Mouse (Mus musculus) erythroblast, embryonic 14.5 days (primary cell): ENCODE measurements around the gene St3gal3. TPM values are rescaled to one million over a fixed set of nuclear protein-coding genes. Genes with fewer than 3 reads are reported as not detected.

Experiments
- H3K27me3 ChIP-seq: 2 replicates; pipeline ENCODE4 v1.6.1; 2012; ENCODE audit warnings: inconsistent platforms; ENCODE audit not compliant: control insufficient read depth
- H3K36me3 ChIP-seq: 2 replicates; pipeline ENCODE4 v1.6.1; 2012; ENCODE audit warnings: mild to moderate bottlenecking, inconsistent platforms; ENCODE audit not compliant: control insufficient read depth
- H3K4me1 ChIP-seq: 2 replicates; pipeline ENCODE4 v1.6.1; 2012; ENCODE audit warnings: inconsistent platforms; ENCODE audit not compliant: control insufficient read depth
- H3K4me3 ChIP-seq: replicated peaks from 2 replicates; pipeline ENCODE3; 2012; ENCODE audit warnings: moderate library complexity, mild to moderate bottlenecking, inconsistent platforms
- H3K9me3 ChIP-seq: 2 replicates; pipeline ENCODE4 v1.6.1; 2012; ENCODE audit warnings: low read length, inconsistent platforms, mixed read lengths; ENCODE audit not compliant: control insufficient read depth
- GATA1 ChIP-seq: IDR thresholded peaks from 2 replicates; pipeline ENCODE4 v1.6.1; 2012; ENCODE audit warnings: low read length, inconsistent platforms, mixed read lengths
- TAL1 ChIP-seq: IDR thresholded peaks from 3 replicates; pipeline ENCODE4 v1.6.1; 2012; ENCODE audit warnings: low read length, inconsistent platforms, mixed read lengths
- polyA plus RNA-seq: library from polyadenylated mRNA; stranded (reverse); fragments of >175 nt; gene quantifications from 2 replicates; pipeline ENCODE4 v1.2.3, GENCODE M21; 2012

Gene St3gal3
- polyA plus RNA-seq, 1 experiment: 0.85 TPM

DNA sequence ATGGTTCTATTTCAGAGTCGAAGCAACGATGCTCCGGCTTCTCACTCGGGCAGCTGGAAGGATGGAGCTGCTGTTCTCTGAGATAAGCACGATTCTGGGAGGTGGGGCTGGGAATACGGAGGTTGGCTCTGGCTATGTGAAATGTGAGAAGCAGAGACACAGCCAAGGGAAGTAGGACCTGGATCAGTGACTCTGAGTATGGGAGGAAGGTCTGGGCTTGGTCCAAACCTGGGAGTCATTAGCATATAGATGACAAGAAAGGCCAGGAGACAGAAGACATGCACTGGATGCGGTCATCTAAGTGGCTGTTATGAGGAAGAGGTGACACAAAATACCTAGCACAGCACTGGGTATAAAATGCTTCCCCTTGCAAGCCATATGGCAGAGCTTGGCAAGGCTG, 108.8 kb downstream of the St3gal3 start:
- no peaks in the 10 kb centered on the region for H3K36me3 ChIP-seq
- H3K4me3 ChIP-seq: no peak overlapping the region
- no peaks in the 10 kb centered on the region for H3K9me3 ChIP-seq
- TF ChIP-seq GATA1 (no peak), TAL1 (no peak)
- H3K4me1 ChIP-seq: peaks cover 7% of the 10 kb centered on the region
- H3K27me3 ChIP-seq: no peaks in the 10 kb centered on the region

DNA sequence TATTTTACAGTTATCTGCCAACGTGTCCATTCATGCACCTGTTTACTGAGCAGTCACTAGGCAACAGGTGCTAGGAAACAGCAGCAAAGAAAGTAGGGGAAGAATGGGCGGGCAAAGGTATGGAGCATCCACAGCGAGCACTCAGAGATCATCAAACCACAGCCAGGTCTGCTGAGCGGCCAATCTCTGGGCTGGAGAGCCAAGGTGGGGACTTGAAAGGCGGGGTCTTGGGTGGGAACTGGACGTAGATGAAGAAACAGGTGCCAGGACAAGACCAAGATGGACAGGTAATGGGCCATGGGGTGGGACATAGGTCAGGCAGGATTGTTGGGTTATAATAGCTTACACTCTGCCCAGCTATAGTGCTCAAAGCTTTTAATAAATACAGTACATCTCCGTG, 109.3 kb downstream of the St3gal3 start:
- H3K36me3 ChIP-seq: no peaks in the 10 kb centered on the region
- H3K4me1 ChIP-seq: peaks cover 7% of the 10 kb centered on the region
- H3K9me3 ChIP-seq: no peaks in the 10 kb centered on the region
- no peaks in the 10 kb centered on the region for H3K27me3 ChIP-seq
- H3K4me3 ChIP-seq: no peak overlapping the region
- TF ChIP-seq GATA1 (no peak), TAL1 (no peak)

DNA sequence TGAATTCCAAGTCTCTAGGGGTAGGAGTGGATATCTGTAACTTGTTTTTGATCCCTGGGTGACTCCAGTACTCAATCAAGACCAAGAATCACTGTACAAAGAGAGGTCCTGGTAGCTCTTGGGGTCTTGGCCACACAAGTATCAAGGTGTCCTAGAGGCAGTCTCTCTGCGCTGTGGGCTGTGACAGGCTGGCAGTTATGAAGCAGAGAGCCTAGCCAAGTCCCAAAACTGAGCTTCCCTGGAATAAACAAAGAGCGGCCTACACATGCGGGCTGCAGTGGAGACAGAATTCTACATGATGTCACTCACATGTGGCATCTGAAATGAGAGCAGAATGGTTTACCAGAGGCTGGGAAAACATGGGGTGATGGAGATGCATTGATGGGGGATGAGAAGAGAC, 111.9 kb downstream of the St3gal3 start:
- TF ChIP-seq GATA1: no peak
- TF ChIP-seq TAL1: no peak
- no peaks in the 10 kb centered on the region for H3K9me3 ChIP-seq
- H3K4me1 ChIP-seq: peaks cover 7% of the 10 kb centered on the region
- H3K36me3 ChIP-seq: no peaks in the 10 kb centered on the region
- H3K4me3 ChIP-seq: no peak overlapping the region
- no peaks in the 10 kb centered on the region for H3K27me3 ChIP-seq

DNA sequence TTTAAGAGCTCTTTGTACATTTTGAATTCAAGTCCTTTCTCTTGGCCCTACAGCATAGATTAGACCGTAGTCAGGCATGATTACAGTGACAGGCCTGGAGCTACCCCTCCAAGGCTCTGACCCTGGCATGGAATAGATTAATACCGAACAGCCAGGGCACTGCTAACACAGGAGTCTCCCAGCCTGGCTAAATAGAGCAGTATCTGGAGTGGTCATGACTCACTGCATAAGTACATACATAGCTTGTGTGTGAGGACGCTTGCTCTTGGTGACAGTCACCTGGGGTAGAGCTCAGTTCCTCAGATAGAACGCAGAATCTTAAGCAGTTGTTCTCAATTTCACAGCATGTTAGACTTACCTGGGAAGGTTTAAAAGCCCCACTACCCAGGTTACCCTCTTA, 112.3 kb downstream of the St3gal3 start:
- no peaks in the 10 kb centered on the region for H3K27me3 ChIP-seq
- H3K9me3 ChIP-seq: no peaks in the 10 kb centered on the region
- no peak overlapping the region for H3K4me3 ChIP-seq
- peaks cover 7% of the 10 kb centered on the region for H3K4me1 ChIP-seq
- TF ChIP-seq TAL1: no peak
- no peak for TF ChIP-seq GATA1
- H3K36me3 ChIP-seq: no peaks in the 10 kb centered on the region

DNA sequence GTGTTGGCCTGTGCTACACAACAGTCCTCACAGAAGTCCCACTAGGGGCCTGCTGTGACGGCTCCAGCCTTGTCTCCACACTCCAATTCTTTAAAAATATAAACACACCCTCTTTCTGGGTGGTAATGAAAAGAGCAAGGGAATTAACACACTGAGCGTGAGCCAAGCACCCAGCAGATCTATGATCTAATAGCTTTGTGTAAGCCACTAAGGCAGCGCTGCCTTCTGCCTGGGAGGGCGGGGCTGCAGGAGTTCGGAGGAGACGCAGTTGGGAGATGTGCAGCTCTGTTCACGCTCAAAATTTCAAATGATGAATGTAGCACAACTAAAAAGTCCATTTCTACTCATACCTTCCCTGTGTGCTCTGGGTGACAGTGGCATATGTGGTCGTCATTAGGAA, 115.1 kb downstream of the St3gal3 start:
- Histone ChIP-seq H3K27me3 (no peaks in the 10 kb centered on the region), H3K36me3 (no peaks in the 10 kb centered on the region), H3K9me3 (no peaks in the 10 kb centered on the region), H3K4me3 (no peak overlapping the region), H3K4me1 (peaks cover 4% of the 10 kb centered on the region)
- no peak for TF ChIP-seq GATA1
- no peak for TF ChIP-seq TAL1

DNA sequence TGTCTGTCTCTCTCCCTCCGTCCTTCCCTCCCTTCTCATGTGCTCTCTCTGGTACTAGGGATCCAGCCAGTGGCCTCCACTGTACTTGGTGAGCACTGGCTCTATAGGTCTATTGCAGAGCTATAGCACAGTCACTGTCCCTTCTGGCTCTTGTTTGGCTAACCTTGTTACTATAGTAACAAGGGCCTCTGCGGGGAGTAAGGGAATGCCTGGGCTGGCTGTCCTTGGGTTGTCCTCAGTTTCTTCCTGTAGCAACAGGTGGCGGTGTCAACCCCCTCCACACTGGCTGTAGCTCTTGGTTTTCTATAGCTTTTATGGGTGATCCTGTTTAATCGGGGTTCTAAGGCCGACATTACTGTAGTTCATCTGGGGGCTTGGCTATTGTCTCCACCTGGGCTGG, 115.5 kb downstream of the St3gal3 start:
- H3K36me3 ChIP-seq: peaks cover 3% of the 10 kb centered on the region; the same call in 1 of the 2 replicates
- peaks cover 4% of the 10 kb centered on the region for H3K4me1 ChIP-seq
- H3K9me3 ChIP-seq: no peaks in the 10 kb centered on the region
- TF ChIP-seq GATA1 (no peak), TAL1 (no peak)
- no peak overlapping the region for H3K4me3 ChIP-seq
- no peaks in the 10 kb centered on the region for H3K27me3 ChIP-seq

DNA sequence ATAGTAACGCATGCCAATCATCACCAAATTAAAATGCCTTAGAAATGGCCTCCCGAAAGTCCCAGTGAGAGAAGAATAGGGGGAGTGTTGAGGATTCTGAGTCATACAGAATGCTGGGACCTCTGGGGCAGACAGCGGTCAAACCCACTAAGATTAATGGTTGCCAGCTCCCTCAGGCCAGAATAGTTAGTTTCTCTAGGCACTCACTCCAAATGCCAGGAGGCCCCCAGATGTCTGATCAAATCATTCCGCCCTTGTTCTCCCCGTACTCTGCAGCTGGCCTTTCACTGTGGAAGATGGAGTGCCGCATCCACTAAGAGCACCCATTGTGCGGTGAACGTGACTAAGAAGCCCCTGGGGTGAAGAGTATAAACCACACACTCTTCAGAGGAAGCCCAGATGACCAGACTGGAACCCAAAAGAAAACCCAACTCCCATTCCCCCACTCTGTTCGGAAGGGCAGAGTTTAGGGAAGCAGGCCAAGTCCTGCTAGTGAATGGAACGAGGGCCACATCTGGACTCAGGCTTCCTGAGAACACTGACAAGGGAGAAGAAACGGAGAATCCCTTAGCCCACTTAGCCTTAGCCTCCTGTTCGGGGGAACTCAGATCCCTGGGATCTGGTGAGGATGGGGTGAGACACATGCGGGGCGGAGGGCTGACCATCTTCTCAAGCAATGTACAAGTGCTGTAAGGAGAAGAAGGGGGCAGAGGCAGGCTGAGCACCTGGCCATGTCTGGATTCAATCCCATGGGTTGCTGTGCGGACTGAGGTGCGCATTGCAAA, 117.5 kb downstream of the St3gal3 start:
- Histone ChIP-seq H3K4me1 (peaks cover 4% of the 10 kb centered on the region), H3K36me3 (peaks cover 3% of the 10 kb centered on the region; the same call in 1 of the 2 replicates), H3K9me3 (no peaks in the 10 kb centered on the region), H3K4me3 (no peak overlapping the region), H3K27me3 (no peaks in the 10 kb centered on the region)
- no peak for TF ChIP-seq GATA1
- no peak for TF ChIP-seq TAL1

DNA sequence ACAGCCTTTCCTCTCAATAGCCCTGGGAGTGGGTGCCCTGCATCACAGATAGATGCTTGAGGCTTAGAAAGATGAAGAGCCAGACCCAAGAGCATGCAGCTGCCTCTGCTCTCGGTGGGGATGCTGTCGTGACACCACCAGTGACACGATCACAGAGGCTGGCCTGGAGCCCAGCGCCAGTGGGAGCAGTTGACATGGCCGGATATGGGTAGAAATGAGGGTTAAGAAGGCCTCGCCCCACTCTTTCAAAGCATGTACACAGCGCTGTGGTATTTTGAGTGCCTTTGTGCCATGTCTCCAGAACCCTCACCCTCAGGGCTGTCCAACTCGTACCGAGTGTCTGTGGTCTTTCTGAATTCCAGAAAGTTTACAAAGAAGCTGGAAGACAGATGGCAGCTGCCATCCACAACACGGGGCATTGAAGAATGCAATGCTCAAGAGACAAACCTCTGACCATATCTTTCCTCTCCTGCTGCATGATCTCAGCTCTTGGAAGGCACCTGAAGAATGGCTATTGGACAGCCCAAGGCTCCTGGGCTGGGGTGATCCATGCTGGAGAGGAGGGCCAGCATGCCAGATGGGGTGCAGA, 118.3 kb downstream of the St3gal3 start:
- H3K4me3 ChIP-seq: no peak overlapping the region
- no peak for TF ChIP-seq TAL1
- TF ChIP-seq GATA1: no peak
- peaks cover 3% of the 10 kb centered on the region; the same call in 1 of the 2 replicates for H3K36me3 ChIP-seq
- H3K27me3 ChIP-seq: no peaks in the 10 kb centered on the region
- H3K9me3 ChIP-seq: no peaks in the 10 kb centered on the region
- H3K4me1 ChIP-seq: peaks cover 4% of the 10 kb centered on the region

DNA sequence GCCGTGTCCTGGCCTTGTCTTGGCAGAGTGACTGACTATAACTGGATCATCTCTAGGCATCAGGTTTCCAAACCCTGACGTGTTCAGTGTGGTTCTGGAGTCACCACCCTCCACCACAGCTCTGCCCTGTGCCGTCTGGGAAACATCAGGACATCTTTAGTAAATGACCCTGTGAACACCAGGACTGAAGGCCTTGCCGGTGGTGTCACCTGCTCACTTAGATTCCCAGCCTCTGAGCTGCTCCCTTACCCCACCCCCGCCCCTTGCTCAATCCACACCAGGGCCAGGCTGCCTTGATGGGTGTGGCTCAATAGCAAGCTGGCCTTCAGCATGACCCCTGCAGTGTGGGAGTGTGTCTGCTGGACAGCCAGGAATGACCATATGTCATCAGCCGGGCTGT, 119.1 kb downstream of the St3gal3 start:
- TF ChIP-seq GATA1 (no peak), TAL1 (no peak)
- Histone ChIP-seq H3K4me1 (peaks cover 4% of the 10 kb centered on the region), H3K36me3 (peaks cover 3% of the 10 kb centered on the region; the same call in 1 of the 2 replicates), H3K9me3 (no peaks in the 10 kb centered on the region), H3K27me3 (no peaks in the 10 kb centered on the region), H3K4me3 (no peak overlapping the region)

DNA sequence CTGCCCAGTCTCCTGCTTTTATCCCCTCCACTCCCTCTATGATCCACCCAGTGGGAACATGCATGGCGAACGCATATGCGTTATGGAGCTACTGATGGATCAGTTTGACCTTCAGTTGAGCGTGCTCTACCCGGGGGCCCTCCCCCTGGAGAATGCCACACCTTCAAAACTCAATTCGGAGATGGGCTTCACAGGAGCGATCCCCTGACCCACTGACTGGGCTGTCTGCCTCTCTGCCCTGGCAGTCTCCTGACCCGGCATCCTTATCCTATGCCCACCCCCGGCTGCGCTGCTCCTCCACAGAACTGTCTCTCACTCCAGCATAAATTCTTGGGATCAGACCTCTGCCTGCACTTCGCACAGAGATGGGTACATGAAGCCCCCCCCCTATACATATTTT, 119.6 kb downstream of the St3gal3 start:
- Histone ChIP-seq H3K4me1 (peaks cover 4% of the 10 kb centered on the region), H3K9me3 (no peaks in the 10 kb centered on the region), H3K4me3 (no peak overlapping the region), H3K36me3 (peaks cover 3% of the 10 kb centered on the region; the same call in 1 of the 2 replicates), H3K27me3 (no peaks in the 10 kb centered on the region)
- TF ChIP-seq GATA1: no peak
- TF ChIP-seq TAL1: no peak
